Mouse (Mus musculus) E14TG2a.4 (cell line): ENCODE results near the gene Mrap.

Experiments used
- CTCF ChIP-seq: conservative IDR thresholded peaks from 2 replicates; pipeline ENCODE4 v1.5.1; 2014; ENCODE audit warnings: low read length
- NANOG ChIP-seq: IDR thresholded peaks from 2 replicates; pipeline ENCODE4 v1.6.1; 2014; ENCODE audit warnings: borderline replicate concordance, low read length, mixed read lengths

- TF ChIP-seq CTCF (no peak), NANOG (no peak)
Measured at GRCm38 (mm10) chr16:90798446-90798845, 60.4 kb downstream of the Mrap start.
